Mouse (Mus musculus) midbrain, embryonic 10.5 days (tissue): ENCODE measurements at regions not wholly inside any gene's neighbourhood (a gene's known extent, or its start where the extent isn't known, plus 50 kb on each side); places are given as distances from the start of the nearest gene placed in this dataset.

ENCODE experiments used
- DNase-seq: peaks from one replicate; pipeline ENCODE4 v3.0.0-alpha.2; 2017; ENCODE audit warnings: low spot score
- H3K27ac ChIP-seq: fragments of 300-500 bp; sonication (generic); replicated peaks from 2 replicates; pipeline ENCODE4 v1.5.1; 2016; ENCODE audit warnings: mild to moderate bottlenecking
- H3K27me3 ChIP-seq: fragments of 300-500 bp; sonication (generic); 2 replicates; pipeline ENCODE4 v1.6.1; 2016; ENCODE audit warnings: low read depth, mild to moderate bottlenecking; ENCODE audit not compliant: poor library complexity, severe bottlenecking
- H3K36me3 ChIP-seq: fragments of 300-500 bp; sonication (generic); 2 replicates; pipeline ENCODE4 v1.6.1; 2016; ENCODE audit warnings: mild to moderate bottlenecking, moderate library complexity
- H3K4me1 ChIP-seq: fragments of 300-500 bp; sonication (generic); 2 replicates; pipeline ENCODE4 v1.6.1; 2016
- H3K4me3 ChIP-seq: fragments of 300-500 bp; sonication (generic); 2 replicates; pipeline ENCODE4 v1.5.1; 2016; ENCODE audit warnings: mild to moderate bottlenecking, moderate library complexity
- H3K9me3 ChIP-seq: fragments of 300-500 bp; sonication (generic); replicated peaks from 2 replicates; pipeline ENCODE4 v1.6.1; 2016; ENCODE audit warnings: mild to moderate bottlenecking
- whole genome bisulfite sequencing: fragments of 180-500 bp; shearing (Covaris S2); methylation state at CpG from one replicate; pipeline ENCODE4 v1.1.7; 2016; 5-methylcytosine and 5-hydroxymethylcytosine counted together

DNA sequence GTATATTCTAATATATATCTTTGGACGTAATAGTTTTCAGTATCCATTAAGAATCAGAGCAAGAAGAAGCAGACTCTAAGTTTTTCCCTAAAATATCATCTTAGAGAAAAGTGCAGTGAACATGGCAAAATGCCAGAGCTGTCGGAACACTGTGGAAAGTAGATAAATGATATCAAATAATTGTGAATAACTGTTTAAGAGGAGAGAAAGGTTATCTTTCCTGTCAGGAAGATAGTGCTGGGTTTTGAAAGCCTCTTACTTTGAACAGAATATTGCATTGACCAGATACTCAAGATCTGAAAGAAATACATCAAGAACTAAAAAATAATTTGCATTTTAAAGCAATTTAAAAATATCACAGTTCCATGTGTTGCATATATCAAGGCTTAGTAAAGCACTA lies 1549.2 kb downstream of the Pcdh18 start:
- Histone ChIP-seq H3K9me3 (no peaks in the 10 kb centered on the region), H3K27ac (no peak overlapping the region), H3K4me1 (no peaks in the 10 kb centered on the region), H3K4me3 (no peak overlapping the region), H3K27me3 (no peaks in the 10 kb centered on the region), H3K36me3 (no peaks in the 10 kb centered on the region)
- DNase-seq, result no peak
- 91% methylated on average over 2 of the region's 2 CpGs for WGBS

DNA sequence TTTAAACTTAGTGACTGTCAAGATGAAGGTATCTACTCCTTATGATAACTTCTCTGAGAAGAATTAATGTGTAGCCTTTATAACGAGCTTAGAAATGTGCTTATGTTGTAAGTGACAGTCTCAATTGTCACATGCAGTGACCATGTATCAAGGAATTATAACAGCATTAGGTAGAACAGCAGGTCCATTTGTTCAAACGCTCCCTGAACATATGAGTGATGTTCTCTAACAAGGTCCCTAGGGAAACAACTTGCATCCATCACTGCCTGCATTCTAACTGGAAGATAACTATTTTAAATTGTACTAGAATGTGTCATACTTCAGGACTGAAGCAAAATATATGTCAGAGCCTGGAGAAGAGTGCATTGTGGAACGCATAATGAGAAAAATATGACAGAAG lies 1562.8 kb downstream of the Pcdh18 start:
- whole genome bisulfite sequencing, result 85% methylated on average over 3 of the region's 3 CpGs
- Histone ChIP-seq H3K27ac (no peak overlapping the region), H3K27me3 (no peaks in the 10 kb centered on the region), H3K36me3 (no peaks in the 10 kb centered on the region), H3K4me3 (no peak overlapping the region), H3K9me3 (no peaks in the 10 kb centered on the region), H3K4me1 (no peaks in the 10 kb centered on the region)
- no peak for DNase-seq

DNA sequence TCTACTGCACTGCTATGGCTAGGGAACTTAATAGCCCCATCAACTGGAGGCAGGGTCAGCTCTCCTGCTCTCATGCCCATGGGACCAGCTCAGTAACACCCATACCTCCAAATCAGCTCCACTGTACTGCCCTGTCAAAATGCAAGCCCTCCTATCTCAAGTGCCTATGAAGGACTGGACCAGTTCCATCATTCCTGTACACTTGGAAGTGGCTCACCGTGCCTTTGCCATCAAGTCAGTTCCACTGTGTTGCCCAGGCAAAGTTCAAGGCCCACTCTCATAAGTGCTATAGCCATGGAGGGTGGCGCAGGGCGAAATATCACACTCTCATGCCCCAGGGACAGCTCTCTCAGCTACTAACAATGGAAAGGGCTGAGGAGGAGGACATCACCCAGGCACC lies 1612.2 kb downstream of the Pcdh18 start:
- Histone ChIP-seq H3K36me3 (no peaks in the 10 kb centered on the region), H3K27me3 (no peaks in the 10 kb centered on the region), H3K9me3 (no peaks in the 10 kb centered on the region), H3K4me1 (no peaks in the 10 kb centered on the region), H3K4me3 (no peak overlapping the region), H3K27ac (no peak overlapping the region)
- WGBS, result 96% methylated on average over 3 of the region's 3 CpGs
- DNase-seq, result no peak

DNA sequence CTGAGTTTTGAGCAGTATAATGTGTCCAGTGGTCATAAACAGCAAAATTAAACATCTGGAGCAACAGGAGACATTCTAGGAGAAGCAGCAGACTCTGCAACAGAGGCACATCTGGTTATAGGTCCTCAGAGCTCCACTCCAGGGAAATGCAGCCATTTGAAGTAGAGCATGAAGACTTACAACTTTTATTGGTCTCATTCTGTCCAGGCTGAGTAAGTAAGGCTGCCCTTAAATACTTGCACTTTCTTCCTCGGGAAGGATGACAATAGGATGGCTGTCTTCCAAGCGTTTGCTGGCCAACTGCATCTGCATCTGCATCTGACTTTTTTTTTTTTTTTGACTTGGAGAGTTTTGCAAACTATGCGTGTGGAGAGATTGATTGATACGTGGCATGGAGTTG lies 1622.2 kb downstream of the Pcdh18 start:
- Histone ChIP-seq H3K9me3 (no peaks in the 10 kb centered on the region), H3K36me3 (no peaks in the 10 kb centered on the region), H3K27me3 (no peaks in the 10 kb centered on the region), H3K4me1 (no peaks in the 10 kb centered on the region), H3K4me3 (no peak overlapping the region), H3K27ac (no peak overlapping the region)
- DNase-seq, result no peak
- WGBS, result 78% methylated on average over 4 of the region's 4 CpGs

DNA sequence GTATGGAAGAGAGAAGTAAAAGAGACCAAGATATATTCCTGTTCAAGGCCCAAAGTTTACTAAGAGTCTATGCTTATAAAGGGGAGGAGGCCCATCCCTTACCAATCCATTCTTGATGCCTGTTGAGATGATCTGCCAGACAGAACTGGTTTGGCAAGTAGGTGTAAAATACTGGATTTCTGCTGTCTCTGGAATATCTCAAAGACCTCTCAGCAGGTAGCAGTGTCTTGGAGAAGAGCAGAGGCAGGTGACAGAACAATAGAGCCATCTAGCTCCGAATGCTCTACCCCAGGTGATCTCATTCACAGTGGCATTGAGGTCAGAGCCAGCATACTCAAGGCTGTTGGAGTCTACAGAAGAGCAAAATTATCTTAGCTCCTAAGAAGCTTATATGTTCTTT lies 1632.9 kb downstream of the Pcdh18 start:
- H3K9me3 ChIP-seq, result no peaks in the 10 kb centered on the region
- H3K27ac ChIP-seq, result no peak overlapping the region
- WGBS, result 76% methylated on average over 1 of the region's 1 CpGs
- H3K27me3 ChIP-seq, result no peaks in the 10 kb centered on the region
- no peaks in the 10 kb centered on the region for H3K36me3 ChIP-seq
- H3K4me1 ChIP-seq, result no peaks in the 10 kb centered on the region
- no peak overlapping the region for H3K4me3 ChIP-seq
- no peak for DNase-seq

DNA sequence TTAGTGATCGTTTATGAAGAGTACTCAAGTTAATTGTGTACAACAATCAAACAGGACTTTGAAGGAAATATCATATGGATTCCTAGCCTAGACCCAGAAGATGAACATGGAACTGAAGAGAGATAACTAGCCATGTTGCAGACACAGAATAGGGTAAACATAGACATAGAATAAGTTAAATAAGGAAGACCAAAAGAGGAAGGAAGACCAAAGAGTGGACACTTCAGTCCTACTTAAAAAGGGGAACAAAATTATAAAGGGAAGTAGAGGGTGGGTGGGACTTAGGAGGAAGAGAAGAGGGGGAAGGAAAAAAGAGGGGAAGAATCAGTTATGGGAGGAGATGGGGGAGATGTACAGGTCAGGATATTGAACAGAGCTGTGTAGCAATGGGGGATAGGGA lies 1652.8 kb upstream of the Pabpc4l start:
- Histone ChIP-seq H3K27me3 (no peaks in the 10 kb centered on the region), H3K27ac (no peak overlapping the region), H3K4me3 (no peak overlapping the region), H3K36me3 (no peaks in the 10 kb centered on the region), H3K9me3 (no peaks in the 10 kb centered on the region), H3K4me1 (no peaks in the 10 kb centered on the region)
- DNase-seq, result no peak
- 81% methylated on average over 1 of the region's 1 CpGs for WGBS

DNA sequence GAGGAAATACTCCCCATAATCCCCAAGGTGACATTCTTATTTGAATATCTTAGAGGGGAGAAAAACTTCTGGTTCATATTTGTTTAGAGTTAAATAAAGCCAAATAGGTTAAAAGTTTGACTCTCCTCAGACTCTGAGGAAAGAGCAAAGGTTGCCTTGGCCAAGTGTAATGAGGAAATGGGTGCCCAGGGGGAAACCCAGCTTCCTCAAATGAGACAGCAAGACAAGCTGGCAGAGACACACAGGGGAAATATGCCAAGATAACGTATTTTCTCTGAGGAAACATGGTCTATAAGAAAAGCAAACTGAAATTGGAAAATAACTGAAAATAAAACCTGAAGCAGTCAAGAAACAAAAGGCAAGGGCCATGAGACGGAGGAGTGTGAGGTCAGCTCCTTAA lies 1632.6 kb upstream of the Pabpc4l start:
- 76% methylated on average over 2 of the region's 2 CpGs for WGBS
- H3K27ac ChIP-seq, result no peak overlapping the region

DNA sequence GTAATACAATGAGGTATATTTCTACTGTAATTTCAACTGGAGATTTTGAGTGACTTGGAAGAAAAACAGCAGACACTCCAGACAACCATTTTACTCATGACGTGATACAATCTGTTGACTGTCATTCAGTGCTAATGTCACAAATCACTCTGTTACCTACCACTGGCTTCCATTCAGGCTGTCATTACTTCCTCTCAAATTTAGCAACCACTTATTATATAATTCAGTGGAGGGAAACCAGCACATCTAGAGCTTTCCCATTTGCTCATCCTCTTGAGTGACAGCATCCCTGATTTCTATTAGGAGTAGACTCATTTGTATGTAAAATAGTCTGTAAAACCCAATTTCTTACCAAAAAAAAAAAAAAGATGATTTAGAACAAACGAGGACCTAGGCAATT lies 1627.3 kb upstream of the Pabpc4l start:
- DNase-seq, result no peak
- WGBS, result 77% methylated on average over 2 of the region's 2 CpGs
- H3K4me1 ChIP-seq, result no peaks in the 10 kb centered on the region

More for the DNA sequence above, 1632.6 kb upstream of the Pabpc4l start:
- DNase-seq, result no peak
- Histone ChIP-seq H3K9me3 (no peaks in the 10 kb centered on the region), H3K27me3 (no peaks in the 10 kb centered on the region), H3K4me3 (no peak overlapping the region), H3K4me1 (no peaks in the 10 kb centered on the region), H3K36me3 (no peaks in the 10 kb centered on the region)

DNA sequence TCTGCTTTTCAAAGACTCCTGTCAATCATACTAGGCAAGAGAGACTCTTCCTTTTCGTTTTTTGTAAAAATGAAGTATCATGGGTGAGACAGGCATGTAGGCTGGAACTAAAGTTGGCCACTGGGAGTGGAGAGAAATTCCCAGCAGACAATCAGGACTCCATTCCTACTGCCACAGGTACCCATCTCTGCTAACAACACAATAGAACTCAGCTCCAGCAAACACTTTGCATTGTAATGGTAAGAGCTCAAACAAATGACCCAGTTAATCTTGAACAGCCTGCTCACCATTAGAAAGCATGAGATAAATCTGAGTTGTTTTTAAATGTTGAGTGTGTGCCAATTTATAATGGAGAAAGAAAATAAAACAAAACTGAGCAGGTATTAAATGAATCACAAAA lies 1620.6 kb upstream of the Pabpc4l start:
- Histone ChIP-seq H3K4me1 (peaks cover 10% of the 10 kb centered on the region), H3K9me3 (no peaks in the 10 kb centered on the region), H3K27ac (peak overlapping the region; percentile 42), H3K27me3 (no peaks in the 10 kb centered on the region), H3K4me3 (no peak overlapping the region), H3K36me3 (no peaks in the 10 kb centered on the region)
- WGBS, result 63% methylated on average over 1 of the region's 1 CpGs
- no peak for DNase-seq

More for the DNA sequence above, 1627.3 kb upstream of the Pabpc4l start:
- no peaks in the 10 kb centered on the region for H3K27me3 ChIP-seq
- H3K9me3 ChIP-seq, result no peaks in the 10 kb centered on the region
- no peak overlapping the region for H3K27ac ChIP-seq
- H3K4me3 ChIP-seq, result no peak overlapping the region
- no peaks in the 10 kb centered on the region for H3K36me3 ChIP-seq
